Mouse (Mus musculus) hindbrain, embryonic 13.5 days (tissue): Measurements from ENCODE around the gene Cpeb3. TPM values are rescaled to one million over a fixed set of nuclear protein-coding genes. Genes with fewer than 3 reads are reported as not detected.
"Not testable (repeated sequence)": the region's sequence is repeated elsewhere in the genome, so short reads cannot be mapped to it uniquely, and the experiment has no call there.

Source experiments
- ATAC-seq: fragments of 200-750 bp; cut with Nextera tagmentation; 2 replicates; pipeline ENCODE4 v1.8.0; 2017; ENCODE audit warnings: moderate TSS enrichment; ENCODE audit not compliant: low FRiP score
- H3K27ac ChIP-seq: fragments of 300-500 bp; sonication (generic); 2 replicates; pipeline ENCODE4 v1.5.1; 2015; ENCODE audit warnings: inconsistent platforms, mild to moderate bottlenecking, moderate library complexity
- H3K27me3 ChIP-seq: fragments of 300-500 bp; sonication (generic); 2 replicates; pipeline ENCODE4 v1.6.1; 2015; ENCODE audit warnings: mild to moderate bottlenecking, inconsistent platforms
- H3K36me3 ChIP-seq: fragments of 300-500 bp; sonication (generic); 2 replicates; pipeline ENCODE4 v1.6.1; 2015; ENCODE audit warnings: mild to moderate bottlenecking, inconsistent platforms
- H3K4me1 ChIP-seq: fragments of 300-500 bp; sonication (generic); replicated peaks from 2 replicates; pipeline ENCODE4 v1.6.1; 2015; ENCODE audit warnings: inconsistent platforms
- H3K4me2 ChIP-seq: fragments of 300-500 bp; sonication (generic); 2 replicates; pipeline ENCODE4 v1.6.1; 2015; ENCODE audit warnings: inconsistent platforms, mild to moderate bottlenecking, moderate library complexity
- H3K4me3 ChIP-seq: fragments of 300-500 bp; sonication (generic); 2 replicates; pipeline ENCODE4 v1.5.1; 2015; ENCODE audit warnings: mild to moderate bottlenecking, inconsistent platforms
- H3K9ac ChIP-seq: fragments of 300-500 bp; sonication (generic); 2 replicates; pipeline ENCODE4 v1.6.1; 2015; ENCODE audit warnings: mild to moderate bottlenecking, inconsistent platforms
- H3K9me3 ChIP-seq: fragments of 300-500 bp; sonication (generic); 2 replicates; pipeline ENCODE4 v1.6.1; 2016; ENCODE audit warnings: inconsistent platforms
- WGBS: fragments of 180-500 bp; shearing (Covaris S2); methylation state at CpG from one replicate; pipeline ENCODE4 v1.1.7; 2015; 5-methylcytosine and 5-hydroxymethylcytosine counted together
- polyA plus RNA-seq: library from polyadenylated mRNA; unstranded; fragments of >200 nt; fragmentation: Nextera tagmentation; extraction: Ambion mirVana; gene quantifications from 2 replicates; pipeline ENCODE4 v1.2.1, GENCODE M21; 2015

The Cpeb3 gene
- polyA plus RNA-seq, 1 experiment from 2014 or later: 11.4 TPM

DNA sequence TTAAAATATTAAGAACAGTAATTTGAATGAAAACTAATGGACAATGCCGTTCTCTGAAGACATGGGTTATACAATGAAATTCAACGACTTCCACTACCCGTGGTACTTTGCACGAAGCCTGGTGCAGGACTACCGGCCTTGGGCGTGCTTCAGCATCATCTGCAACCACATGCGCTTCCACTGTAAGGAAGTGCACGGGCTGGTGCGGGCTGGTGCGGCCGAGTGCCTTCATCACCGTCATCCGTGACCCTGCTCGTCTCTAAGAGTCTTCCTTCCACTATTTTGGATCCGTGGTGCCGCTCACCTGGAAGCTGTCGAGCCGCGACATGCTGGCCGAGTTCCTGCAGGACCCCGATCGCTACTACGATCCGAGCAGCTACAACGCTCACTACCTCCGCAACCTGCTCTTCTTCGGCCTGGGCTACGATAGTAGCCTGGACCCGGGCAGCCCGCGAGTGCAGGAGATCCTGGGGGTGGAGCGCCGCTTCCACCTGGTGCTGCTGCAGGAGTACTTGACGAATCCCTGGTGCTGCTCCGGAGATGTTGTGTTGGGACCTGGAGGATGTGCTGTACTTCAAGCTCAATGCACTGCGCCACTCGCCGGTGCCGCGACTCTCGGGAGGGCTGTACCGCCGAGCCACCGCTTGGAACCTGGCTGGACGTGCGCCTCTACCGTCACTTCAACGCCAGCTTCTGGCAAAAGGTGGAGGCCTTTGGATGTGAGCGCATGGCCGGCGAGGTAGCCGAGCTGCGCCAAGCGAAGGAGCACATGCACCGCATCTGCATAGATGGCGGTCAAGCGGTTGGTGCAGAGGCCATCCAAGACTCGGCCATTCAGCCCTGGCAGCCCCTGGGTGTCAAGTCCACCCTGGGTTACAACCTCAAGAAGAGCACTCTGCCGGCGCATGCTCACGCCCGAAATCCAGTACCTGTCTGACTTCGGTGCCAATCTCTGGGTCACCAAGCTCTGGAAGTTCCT is 25.4 kb upstream of the Cpeb3 start:
- H3K27ac ChIP-seq: no peak overlapping the region

DNA sequence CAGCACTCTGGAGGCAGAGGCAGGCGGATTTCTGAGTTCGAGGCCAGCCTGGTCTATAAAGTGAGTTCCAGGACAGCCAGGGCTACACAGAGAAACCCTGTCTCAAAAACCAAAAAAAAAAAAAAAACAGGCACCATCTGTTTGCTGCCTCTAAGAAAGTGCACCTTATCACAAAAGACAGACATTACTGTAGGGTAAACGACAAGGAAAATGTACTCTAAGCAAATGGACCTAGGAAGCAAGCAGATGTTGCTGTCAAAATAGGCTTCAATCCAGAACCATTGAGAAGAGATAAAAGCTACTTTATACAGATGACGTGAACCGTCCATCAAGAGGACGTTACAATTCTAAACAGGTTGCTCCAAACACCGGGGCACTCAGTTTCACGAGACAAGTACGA is 24.2 kb upstream of the Cpeb3 start:
- not testable (repeated sequence) for H3K4me2 ChIP-seq, H3K9ac ChIP-seq, H3K27ac ChIP-seq, H3K36me3 ChIP-seq, ATAC-seq, H3K9me3 ChIP-seq, H3K4me3 ChIP-seq
- H3K27me3 ChIP-seq: peaks cover 42% of the 10 kb centered on the region
- H3K4me1 ChIP-seq: peaks cover 13% of the 10 kb centered on the region
- 79% methylated on average over 9 of the region's 9 CpGs for WGBS

More for the DNA sequence above, 25.4 kb upstream of the Cpeb3 start:
- Histone ChIP-seq H3K27me3 (peaks cover 46% of the 10 kb centered on the region), H3K36me3 (no peaks in the 10 kb centered on the region), H3K9me3 (no peaks in the 10 kb centered on the region), H3K4me3 (peak overlapping the region; percentile 50), H3K9ac (peak overlapping the region; percentile 65), H3K4me1 (peaks cover 23% of the 10 kb centered on the region), H3K4me2 (peak overlapping the region; percentile 84)
- WGBS: 4% methylated on average over 63 of the region's 63 CpGs
- ATAC-seq: peak; percentile 82

DNA sequence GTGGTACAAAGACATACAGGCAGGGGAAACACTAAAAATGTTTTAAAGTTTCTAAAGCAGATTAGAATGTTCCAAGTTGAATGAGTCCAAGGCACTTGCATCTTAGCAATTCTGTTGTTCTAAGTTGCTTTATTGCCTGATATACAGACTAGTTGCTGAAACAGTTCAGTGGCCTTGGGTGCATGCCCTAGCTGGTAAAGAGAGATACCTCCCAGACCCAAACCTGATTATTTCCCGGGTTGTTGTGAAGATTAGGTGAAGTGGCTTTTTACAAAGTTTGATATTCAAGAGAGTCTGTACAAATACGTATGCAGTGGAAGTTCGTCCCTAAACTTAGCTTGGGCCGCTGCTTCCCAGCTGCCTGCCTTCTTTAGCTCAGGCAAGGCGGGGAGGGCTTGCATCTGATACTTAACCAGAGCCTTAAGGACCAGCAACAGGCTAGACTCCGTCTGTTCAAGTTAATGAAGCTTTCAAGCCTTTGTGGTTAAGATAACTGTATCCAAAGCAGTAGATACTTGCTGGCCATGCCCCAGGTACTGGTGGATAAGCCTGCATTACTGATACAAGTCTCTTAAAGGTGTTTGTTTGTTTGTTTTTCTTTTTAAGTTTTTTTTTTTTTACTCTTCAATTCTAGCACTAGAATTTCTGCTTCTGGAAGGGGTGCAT is 16.9 kb upstream of the Cpeb3 start:
- Histone ChIP-seq H3K4me1 (no peaks in the 10 kb centered on the region), H3K4me3 (no peak overlapping the region), H3K9ac (no peak overlapping the region), H3K27ac (no peak overlapping the region), H3K9me3 (no peaks in the 10 kb centered on the region), H3K36me3 (peaks cover 32% of the 10 kb centered on the region), H3K27me3 (no peaks in the 10 kb centered on the region), H3K4me2 (no peak overlapping the region)
- no peak for ATAC-seq
- WGBS: 84% methylated on average over 6 of the region's 6 CpGs

- Histone ChIP-seq H3K4me2 (no peak overlapping the region), H3K27ac (no peak overlapping the region), H3K36me3 (peaks cover 57% of the 10 kb centered on the region), H3K27me3 (no peaks in the 10 kb centered on the region), H3K9ac (no peak overlapping the region), H3K4me3 (no peak overlapping the region), H3K4me1 (peaks cover 1% of the 10 kb centered on the region), H3K9me3 (no peaks in the 10 kb centered on the region)
- ATAC-seq: no peak
- 88% methylated on average over 2 of the region's 2 CpGs for WGBS
Observed at GRCm38 (mm10) chr19:37214711-37215110, 6.3 kb upstream of the Cpeb3 start.

DNA sequence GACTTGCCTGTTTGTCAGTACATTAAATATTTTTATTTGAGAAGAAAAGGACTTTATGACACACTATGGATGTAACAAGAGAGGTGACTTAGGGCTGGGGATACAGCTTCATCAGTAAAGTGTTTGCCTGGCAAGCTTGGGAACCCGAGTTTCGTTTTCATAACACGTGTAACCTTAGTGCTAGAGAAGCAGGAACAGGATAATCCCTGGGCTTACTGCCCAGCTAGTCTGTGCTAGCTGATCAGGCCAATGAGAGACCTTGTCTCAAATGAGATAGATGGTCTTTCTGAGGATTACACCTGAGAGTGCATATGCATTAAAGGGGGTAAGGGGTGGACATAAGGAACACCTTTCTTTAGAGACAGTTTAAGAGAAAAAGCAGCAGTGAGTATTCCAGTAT is 3.0 kb upstream of the Cpeb3 start:
- Histone ChIP-seq H3K4me1 (peaks cover 18% of the 10 kb centered on the region), H3K27ac (no peak overlapping the region), H3K4me2 (no peak overlapping the region), H3K9ac (no peak overlapping the region), H3K27me3 (no peaks in the 10 kb centered on the region), H3K4me3 (no peak overlapping the region), H3K9me3 (no peaks in the 10 kb centered on the region), H3K36me3 (peaks cover 29% of the 10 kb centered on the region)
- WGBS: 94% methylated on average over 3 of the region's 3 CpGs
- no peak for ATAC-seq

- no peak overlapping the region for H3K4me3 ChIP-seq
- ATAC-seq: no peak
- H3K4me2 ChIP-seq: no peak overlapping the region
- peaks cover 18% of the 10 kb centered on the region for H3K4me1 ChIP-seq
- WGBS: 99% methylated on average over 4 of the region's 4 CpGs
- peaks cover 29% of the 10 kb centered on the region for H3K36me3 ChIP-seq
- H3K9me3 ChIP-seq: no peaks in the 10 kb centered on the region
- H3K27me3 ChIP-seq: no peaks in the 10 kb centered on the region
- no peak overlapping the region for H3K9ac ChIP-seq
- no peak overlapping the region for H3K27ac ChIP-seq
Observed at GRCm38 (mm10) chr19:37210457-37210856, 2.1 kb upstream of the Cpeb3 start.

GRCm38 (mm10) chr19:37209467-37210128 is 1.2 kb upstream of the Cpeb3 start:
- Histone ChIP-seq H3K36me3 (peaks cover 29% of the 10 kb centered on the region), H3K27ac (no peak overlapping the region), H3K9ac (no peak overlapping the region), H3K4me1 (peaks cover 18% of the 10 kb centered on the region), H3K27me3 (no peaks in the 10 kb centered on the region), H3K4me3 (peak overlapping the region; percentile 100; the same call in 1 of the 2 replicates), H3K9me3 (no peaks in the 10 kb centered on the region), H3K4me2 (peak overlapping the region; percentile 84)
- WGBS: 88% methylated on average over 8 of the region's 8 CpGs
- ATAC-seq: no peak

GRCm38 (mm10) chr19:37208986-37209385 is 585 bp upstream of the Cpeb3 start:
- no peaks in the 10 kb centered on the region for H3K9me3 ChIP-seq
- H3K36me3 ChIP-seq: peaks cover 29% of the 10 kb centered on the region
- no peak for ATAC-seq
- H3K9ac ChIP-seq: peak overlapping the region; percentile 99
- H3K27ac ChIP-seq: no peak overlapping the region
- 75% methylated on average over 7 of the region's 7 CpGs for WGBS
- H3K4me1 ChIP-seq: peaks cover 18% of the 10 kb centered on the region
- peak overlapping the region; percentile 100 for H3K4me3 ChIP-seq
- H3K27me3 ChIP-seq: no peaks in the 10 kb centered on the region
- H3K4me2 ChIP-seq: peak overlapping the region; percentile 84

GRCm38 (mm10) chr19:37207303-37208175 is 862 bp downstream of the Cpeb3 start, which contains the start of gene March5:
Gene March5, plus strand, starts transcription at chr19:37207543.
- peak; percentile 99 for ATAC-seq
- Histone ChIP-seq H3K36me3 (peaks cover 22% of the 10 kb centered on the region), H3K9me3 (no peaks in the 10 kb centered on the region), H3K27ac (peak within 1 kb of the TSS; percentile 91), H3K27me3 (no peaks in the 10 kb centered on the region), H3K4me2 (peak within 1 kb of the TSS; percentile 84), H3K4me3 (peak within 1 kb of the TSS; percentile 100), H3K4me1 (peaks cover 18% of the 10 kb centered on the region), H3K9ac (peak within 1 kb of the TSS; percentile 99)
- WGBS: under 1% methylated on average over 74 of the region's 94 CpGs

DNA sequence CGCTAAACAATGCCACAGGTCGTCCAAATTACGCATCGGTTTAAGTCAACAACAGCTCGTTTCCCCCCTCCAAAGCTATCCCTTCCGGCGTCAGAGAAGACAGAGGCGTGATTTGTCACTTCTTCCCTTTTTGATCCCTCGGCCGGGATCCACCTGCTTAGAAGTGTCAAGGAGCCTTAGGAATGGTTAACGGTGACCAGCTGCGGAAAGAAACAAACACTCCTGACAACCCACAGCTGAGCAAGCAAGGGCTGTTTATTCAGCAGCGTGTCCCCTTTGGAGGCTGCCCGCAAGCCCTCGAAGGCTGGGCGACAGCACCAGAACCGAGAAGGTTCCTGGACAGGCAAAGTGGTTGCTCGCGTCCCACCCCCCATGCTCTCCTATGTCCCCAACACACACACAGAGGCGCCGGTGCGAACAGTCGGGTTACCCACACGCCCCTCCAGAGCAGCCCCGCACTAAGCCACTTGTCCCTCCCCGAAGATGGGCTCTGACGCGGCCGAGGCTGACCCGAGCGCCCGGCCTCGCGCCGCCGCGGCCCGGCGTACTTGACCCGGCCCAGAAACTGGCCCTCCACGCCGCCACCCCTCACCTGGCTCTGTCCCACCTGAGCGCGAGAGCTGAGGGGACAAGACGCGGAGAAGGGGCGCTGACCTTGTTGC is 1.6 kb downstream of the Cpeb3 start:
- peak overlapping the region; percentile 99 for H3K9ac ChIP-seq
- H3K36me3 ChIP-seq: peaks cover 14% of the 10 kb centered on the region
- H3K4me1 ChIP-seq: peaks cover 18% of the 10 kb centered on the region
- peak overlapping the region; percentile 91 for H3K27ac ChIP-seq
- peak; percentile 83 for ATAC-seq
- H3K9me3 ChIP-seq: no peaks in the 10 kb centered on the region
- WGBS: under 1% methylated on average over 47 of the region's 47 CpGs
- no peaks in the 10 kb centered on the region for H3K27me3 ChIP-seq
- peak overlapping the region; percentile 100 for H3K4me3 ChIP-seq
- peak overlapping the region; percentile 84 for H3K4me2 ChIP-seq

GRCm38 (mm10) chr19:37205155-37205554 is 3.2 kb downstream of the Cpeb3 start:
- not testable (repeated sequence) for H3K9me3 ChIP-seq, H3K27ac ChIP-seq, H3K36me3 ChIP-seq, H3K4me3 ChIP-seq, ATAC-seq, H3K27me3 ChIP-seq, H3K9ac ChIP-seq, H3K4me2 ChIP-seq
- peaks cover 18% of the 10 kb centered on the region for H3K4me1 ChIP-seq
